Mouse (Mus musculus): ENCODE measurements around the gene Olfr354.

DNA sequence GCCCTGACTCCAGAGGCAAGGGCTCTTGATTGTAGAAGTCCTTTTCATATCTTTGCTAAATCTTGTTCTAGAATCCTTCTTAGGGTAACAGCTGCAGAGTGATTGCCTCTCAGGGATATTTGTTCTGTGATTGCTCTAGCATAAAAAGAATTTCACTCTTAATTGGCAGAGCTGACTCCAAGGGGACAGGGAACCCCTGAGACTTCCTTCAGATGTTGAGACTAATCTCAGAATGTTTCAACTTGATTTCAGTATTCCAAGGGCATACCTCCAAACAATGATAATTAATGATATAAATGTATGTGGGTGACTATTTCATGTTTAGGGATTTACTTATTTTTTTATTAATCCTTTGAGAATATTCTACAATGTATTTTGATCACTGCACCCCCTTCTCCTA lies 23.3 kb downstream of the Olfr354 start, which contains the start of gene Olfr355:
- TF ChIP-seq TAL1 (IDR thresholded peaks at IDR 0.05; ENCODE audit: low read length): no peak
- no peak for TF ChIP-seq GATA1 (IDR thresholded peaks at IDR 0.05; ENCODE audit: low read length)
